ENCODE assay signal across 8 mouse cellular contexts in the genomic region with DNA sequence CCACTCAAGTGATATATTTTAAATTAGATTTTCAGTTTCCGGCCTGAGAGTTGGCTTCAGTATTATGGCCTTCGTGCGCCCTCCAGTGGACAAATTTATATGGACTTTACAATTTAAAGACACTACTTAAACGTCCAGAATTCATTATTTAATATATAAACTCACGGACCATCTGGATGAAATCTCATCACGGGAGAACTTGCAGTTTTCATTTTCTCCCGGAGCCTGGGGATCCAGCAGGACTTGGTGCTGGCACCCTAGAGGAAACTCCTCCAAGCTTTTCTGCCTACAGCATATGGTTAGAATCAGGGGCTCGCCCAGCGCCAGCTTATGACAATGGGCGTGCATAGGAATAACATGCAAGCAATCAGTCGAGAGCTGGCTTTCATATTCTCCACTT.
DNase-seq lines count a peak whose midpoint lies in the region; ATAC-seq and TF ChIP-seq lines count a peak whose summit lies in the region.

No protein-coding gene starts in this region.

- H3K9me3 ChIP-seq in MEL (replicated peaks; ENCODE audit: insufficient read depth, low read length), result no peaks in the 10 kb centered on the region
- no peaks in the 10 kb centered on the region for H3K9me3 ChIP-seq in hindbrain, postnatal 0 days (ENCODE audit: low read length)

- no peaks in the 10 kb centered on the region for H3K4me1 ChIP-seq in MEL (ENCODE audit: control insufficient read depth in 1 of 2, insufficient read depth in 2 of 2, low read length in 2 of 2)
- H3K4me1 ChIP-seq in embryonic fibroblast, embryonic 13.5 days (ENCODE audit: control insufficient read depth, insufficient read depth, low read length), result no peaks in the 10 kb centered on the region
- no peaks in the 10 kb centered on the region for H3K4me1 ChIP-seq in hindbrain, postnatal 0 days (ENCODE audit: insufficient read depth, low read length)

- peak; percentile 53 to 75 for DNase-seq in cerebellum, postnatal 10 days
- no peak for DNase-seq in cerebellum, adult 9-11 months
- peak; percentile 42 for DNase-seq in MEL (ENCODE audit: low read depth, low spot score)
- peak; percentile 85 for DNase-seq in hindbrain, postnatal 0 days (ENCODE audit: low spot score)
- peak; percentile 12 to 21 for DNase-seq in left cerebral cortex, postnatal 10 days (ENCODE audit: extremely low spot score in 1 of 2, low spot score in 2 of 2)
- DNase-seq in naive thymus-derived CD4-positive, alpha-beta T cell, adult 2 months (ENCODE audit: low read depth), result peak; percentile 0

- no peak for TF ChIP-seq EP300 in MEL (IDR thresholded peaks at IDR 0.05; ENCODE audit: low read depth in 1 of 2, low read length in 2 of 2)

- peak in 2 of 3 experiments; percentile 43 to 61; a peak in 5 of 6 replicates for TF ChIP-seq CTCF in MEL (IDR thresholded peaks at IDR 0.05 in 2 of 3, conservative IDR thresholded peaks at IDR 0.05 in 1 of 3; ENCODE audit: control insufficient read depth in 1 of 3, insufficient read depth in 1 of 3, low read depth in 2 of 3, low read length in 3 of 3, poor library complexity in 1 of 3, severe bottlenecking in 1 of 3)
- no peak for TF ChIP-seq CTCF in embryonic fibroblast, embryonic 13.5 days (IDR thresholded peaks at IDR 0.05; ENCODE audit: borderline replicate concordance, insufficient read depth, low read length)
- peak; percentile 66 for TF ChIP-seq CTCF in hindbrain, postnatal 0 days (IDR thresholded peaks at IDR 0.05; ENCODE audit: low read depth)

- H3K4me2 ChIP-seq in hindbrain, postnatal 0 days (ENCODE audit: low read depth, low read length), result peak overlapping the region; percentile 49

- H3K79me2 ChIP-seq in MEL (ENCODE audit: control insufficient read depth, insufficient read depth, low read length, poor library complexity), result no peaks in the 10 kb centered on the region

- 28% methylated on average over 11 of the region's 11 CpGs for WGBS in hindbrain, postnatal 0 days

- no peak overlapping the region for H3K9ac ChIP-seq in MEL (ENCODE audit: control insufficient read depth, low read depth, low read length, poor library complexity, severe bottlenecking)
- no peak overlapping the region for H3K9ac ChIP-seq in hindbrain, postnatal 0 days (replicated peaks; ENCODE audit: low read length)

- intact Hi-C loops in left cerebral cortex, postnatal 10 days (cut with DNase I), result no loop called here

- no peaks in the 10 kb centered on the region for H3K27me3 ChIP-seq in MEL (ENCODE audit: control insufficient read depth in 1 of 2, insufficient read depth in 2 of 2, low read length in 2 of 2)
- H3K27me3 ChIP-seq in hindbrain, postnatal 0 days (ENCODE audit: insufficient read depth, low read length), result no peaks in the 10 kb centered on the region

- TF ChIP-seq RAD21 in MEL (IDR thresholded peaks at IDR 0.05; ENCODE audit: low read depth, low read length), result peak; percentile 60

- no peak overlapping the region for H3K4me3 ChIP-seq in MEL (ENCODE audit: control insufficient read depth in 1 of 2, insufficient read depth in 1 of 2, low read depth in 2 of 2, low read length in 2 of 2)
- H3K4me3 ChIP-seq in embryonic fibroblast, embryonic 13.5 days (ENCODE audit: insufficient read depth, low read length), result peak overlapping the region; percentile 47
- H3K4me3 ChIP-seq in hindbrain, postnatal 0 days (ENCODE audit: low read length), result peak overlapping the region; percentile 19

- no peak overlapping the region for H3K27ac ChIP-seq in MEL (ENCODE audit: control insufficient read depth, low read depth, low read length)
- H3K27ac ChIP-seq in embryonic fibroblast, embryonic 13.5 days (ENCODE audit: insufficient read depth, low read length), result peak overlapping the region; percentile 24; the same call in 1 of the 2 replicates
- no peak overlapping the region for H3K27ac ChIP-seq in hindbrain, postnatal 0 days

- ATAC-seq in hindbrain, postnatal 0 days, result peak; percentile 81
- ATAC-seq in inflammation-experienced regulatory T-cells, adult 6 months, result no peak

- TF ChIP-seq POLR2A in MEL (IDR thresholded peaks at IDR 0.05; ENCODE audit: control insufficient read depth in 1 of 2, insufficient read depth in 1 of 2, low read depth in 1 of 2, low read length in 2 of 2, poor library complexity in 1 of 2), result no peak
- TF ChIP-seq POLR2A in embryonic fibroblast, embryonic 13.5 days (IDR thresholded peaks at IDR 0.05; ENCODE audit: low read depth, low read length), result no peak

- H3K36me3 ChIP-seq in MEL (ENCODE audit: control insufficient read depth in 1 of 2, insufficient read depth in 2 of 2, low read length in 2 of 2), result no peaks in the 10 kb centered on the region
- no peaks in the 10 kb centered on the region for H3K36me3 ChIP-seq in hindbrain, postnatal 0 days (ENCODE audit: insufficient read depth, low read length)

TF ChIP-seq in MEL, 35 proteins besides CTCF, POLR2A, EP300 and RAD21:
- TF ChIP-seq SMC3 (IDR thresholded peaks at IDR 0.05; ENCODE audit: low read depth, low read length) (peak; percentile 52), USF2 (IDR thresholded peaks at IDR 0.05; ENCODE audit: borderline replicate concordance in 1 of 2, insufficient read depth in 1 of 2, low read depth in 1 of 2, low read length in 2 of 2) (no peak)

Comparison
In these comparisons a context has a peak if more than half of its experiments do, and no peak if none do; other contexts are left out.
1. H3K4me3 ChIP-seq: peak in embryonic fibroblast, embryonic 13.5 days (single experiment) and hindbrain, postnatal 0 days (single experiment); none in MEL (0 of 2).